8 mouse cellular contexts compared by ENCODE assay signal in the genomic region with DNA sequence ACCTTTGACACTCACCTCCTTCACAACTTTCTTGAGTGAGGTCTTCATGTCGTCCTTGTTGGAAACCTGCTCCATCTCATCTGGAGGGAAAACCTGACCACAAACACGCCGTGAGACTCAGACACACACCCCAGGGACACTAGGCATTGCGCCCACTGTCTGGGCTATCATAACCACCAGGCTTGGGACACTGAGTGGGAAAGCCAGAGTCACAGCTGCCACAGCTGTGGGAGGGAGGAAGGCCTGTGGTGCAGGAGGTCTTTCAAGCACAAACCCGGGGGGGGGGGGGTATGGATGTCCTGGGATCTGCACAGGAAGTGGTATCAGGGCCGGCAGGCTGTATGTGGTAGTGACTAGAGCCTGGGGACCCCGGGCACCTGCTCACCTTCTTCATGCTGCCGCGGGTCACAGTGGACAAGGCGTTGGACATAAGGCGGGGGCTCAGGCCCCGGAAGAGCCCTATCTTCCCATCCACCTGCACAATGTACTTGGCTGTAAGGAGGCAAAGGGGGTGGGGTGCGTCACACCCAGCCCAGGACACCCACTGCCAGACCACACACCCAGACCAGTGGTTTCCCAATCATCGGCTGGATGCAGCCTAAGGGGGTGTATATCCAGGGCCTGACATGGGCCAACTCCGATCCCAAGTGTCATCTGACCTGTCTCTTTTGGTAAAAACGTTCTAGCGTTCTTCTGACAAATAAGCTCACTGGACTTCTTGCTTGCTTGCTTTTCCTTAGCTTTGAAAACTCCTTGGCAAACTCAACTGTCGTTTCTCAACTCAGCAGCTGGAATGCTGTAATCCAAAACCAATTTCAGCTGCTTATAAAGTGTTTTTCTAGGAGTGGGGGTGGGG. TPM values are rescaled to one million over a fixed set of nuclear protein-coding genes. Genes with fewer than 3 reads are reported as not detected.
A peak's percentile ranks its signal among the peaks of the same experiment; 100 is the strongest.
DNase-seq lines count a peak whose midpoint lies in the region; ATAC-seq and TF ChIP-seq lines count a peak whose summit lies in the region.

No protein-coding gene starts in this region.

- DNase-seq in cerebellum, adult 9-11 months, result peak; percentile 27
- no peak for DNase-seq in cerebellum, postnatal 14 days
- DNase-seq in lung, adult 18-20 months, result peak; percentile 60 to 73
- no peak for DNase-seq in lung, postnatal 25 days (ENCODE audit: low spot score)
- no peak for DNase-seq in heart, postnatal 0 days (ENCODE audit: low spot score)
- DNase-seq in midbrain, postnatal 0 days (ENCODE audit: low spot score), result no peak
- no peak for DNase-seq in cerebellum, postnatal 4 days (ENCODE audit: low spot score in 2 of 2)
- no peak for DNase-seq in layer of hippocampus, adult 8-10 months (ENCODE audit: low spot score in 2 of 2)

- no peak overlapping the region for H3K4me2 ChIP-seq in heart, postnatal 0 days (ENCODE audit: low read depth, low read length)
- no peak overlapping the region for H3K4me2 ChIP-seq in midbrain, postnatal 0 days (ENCODE audit: low read depth, low read length, poor library complexity, severe bottlenecking)

- peak overlapping the region; percentile 94 for H3K27ac ChIP-seq in heart, postnatal 0 days (ENCODE audit: low read depth)
- peak overlapping the region; percentile 68; the same call in 1 of the 2 replicates for H3K27ac ChIP-seq in midbrain, postnatal 0 days (ENCODE audit: low read depth, low read length)

- no peak overlapping the region for H3K9ac ChIP-seq in heart, postnatal 0 days (replicated peaks; ENCODE audit: low read depth, low read length)
- H3K9ac ChIP-seq in midbrain, postnatal 0 days (replicated peaks; ENCODE audit: low read length, poor library complexity, severe bottlenecking), result no peak overlapping the region

- WGBS in heart, postnatal 0 days, result 73% methylated on average over 18 of the region's 18 CpGs
- WGBS in midbrain, postnatal 0 days, result 86% methylated on average over 18 of the region's 18 CpGs

- peaks cover 28% of the 10 kb centered on the region for H3K4me1 ChIP-seq in heart, postnatal 0 days (ENCODE audit: control insufficient read depth, insufficient read depth)
- H3K4me1 ChIP-seq in midbrain, postnatal 0 days (ENCODE audit: insufficient read depth, low read length), result peaks cover 4% of the 10 kb centered on the region

- H3K4me3 ChIP-seq in heart, postnatal 0 days (ENCODE audit: low read depth, low read length), result no peak overlapping the region
- H3K4me3 ChIP-seq in midbrain, postnatal 0 days (ENCODE audit: low read depth, low read length), result no peak overlapping the region

- H3K27me3 ChIP-seq in heart, postnatal 0 days (ENCODE audit: control insufficient read depth, insufficient read depth, low read length), result no peaks in the 10 kb centered on the region
- no peaks in the 10 kb centered on the region for H3K27me3 ChIP-seq in midbrain, postnatal 0 days (ENCODE audit: insufficient read depth, low read length)

- peaks cover 58% of the 10 kb centered on the region for H3K36me3 ChIP-seq in heart, postnatal 0 days (replicated peaks; ENCODE audit: control insufficient read depth, insufficient read depth, low read length)
- peaks cover 49% of the 10 kb centered on the region for H3K36me3 ChIP-seq in midbrain, postnatal 0 days (ENCODE audit: insufficient read depth, low read length)

- TF ChIP-seq EP300 in heart, postnatal 0 days (IDR thresholded peaks at IDR 0.05; ENCODE audit: low read depth), result no peak

- no peak for TF ChIP-seq CTCF in heart, postnatal 0 days (IDR thresholded peaks at IDR 0.05; ENCODE audit: low read depth)
- TF ChIP-seq CTCF in midbrain, postnatal 0 days (IDR thresholded peaks at IDR 0.05), result no peak

- no peaks in the 10 kb centered on the region for H3K9me3 ChIP-seq in heart, postnatal 0 days (replicated peaks; ENCODE audit: control insufficient read depth, low read length)
- H3K9me3 ChIP-seq in midbrain, postnatal 0 days (ENCODE audit: low read length), result no peaks in the 10 kb centered on the region

- ATAC-seq in heart, postnatal 0 days (ENCODE audit: insufficient read depth, low read depth), result no peak
- ATAC-seq in midbrain, postnatal 0 days (ENCODE audit: low FRiP score), result no peak

RNA-seq across cellular contexts. Expression of a gene that starts 7.1 kb away (rescaled TPM):
- 357 and 380 TPM in 2 replicates for total RNA-seq in heart, postnatal 0 days (2014; rRNA removed; ENCODE audit: low replicate concordance)
- polyA plus RNA-seq in heart, postnatal 0 days (2015; fragmentation: Nextera tagmentation; extraction: Ambion mirVana), result 208 and 209 TPM in 2 replicates
- 605 and 625 TPM in 2 replicates for total RNA-seq in midbrain, postnatal 0 days (2014; rRNA removed)
- polyA plus RNA-seq in midbrain, postnatal 0 days (2015; fragmentation: Nextera tagmentation; extraction: Ambion mirVana), result 510 and 517 TPM in 2 replicates
- 100 to 1,000 TPM; 562 to 622 (median 577) TPM for total RNA-seq in layer of hippocampus, adult 8-10 months (2022)

RNA-seq across cellular contexts. Expression of a gene that starts 20.1 kb away (rescaled TPM):
- total RNA-seq in heart, postnatal 0 days (2014; rRNA removed; ENCODE audit: low replicate concordance), result 1.4 and 6.3 TPM in 2 replicates
- polyA plus RNA-seq in heart, postnatal 0 days (2015; fragmentation: Nextera tagmentation; extraction: Ambion mirVana), result 1.6 and 2.3 TPM in 2 replicates
- total RNA-seq in midbrain, postnatal 0 days (2014; rRNA removed), result 13.4 and 27.3 TPM in 2 replicates
- polyA plus RNA-seq in midbrain, postnatal 0 days (2015; fragmentation: Nextera tagmentation; extraction: Ambion mirVana), result 14.4 and 16.5 TPM in 2 replicates
- total RNA-seq in layer of hippocampus, adult 8-10 months (2022), result 10 to 100 TPM in 2 of 4 experiments, 1 to 10 TPM in 2; 5.5 to 13.8 (median 10.3) TPM

RNA-seq across cellular contexts. Expression of a gene that starts 23.2 kb away (rescaled TPM):
- total RNA-seq in heart, postnatal 0 days (2014; rRNA removed; ENCODE audit: low replicate concordance), result 3.6 and 12.4 TPM in 2 replicates
- 4.5 and 4.8 TPM in 2 replicates for polyA plus RNA-seq in heart, postnatal 0 days (2015; fragmentation: Nextera tagmentation; extraction: Ambion mirVana)
- total RNA-seq in midbrain, postnatal 0 days (2014; rRNA removed), result 4.3 and 4.6 TPM in 2 replicates
- 3.3 and 4.0 TPM in 2 replicates for polyA plus RNA-seq in midbrain, postnatal 0 days (2015; fragmentation: Nextera tagmentation; extraction: Ambion mirVana)
- total RNA-seq in layer of hippocampus, adult 8-10 months (2022), result 1 to 10 TPM in 2 of 4 experiments, under 1 TPM in 2; 0.83 to 1.3 (median 1.1) TPM

Comparison
In these comparisons a context has a peak if more than half of its experiments do, and no peak if none do; other contexts are left out.
1. DNase-seq: peak in cerebellum, adult 9-11 months (single experiment) and lung, adult 18-20 months (2 of 2); none in cerebellum, postnatal 14 days (0 of 2), lung, postnatal 25 days (single experiment), heart, postnatal 0 days (single experiment), midbrain, postnatal 0 days (single experiment), cerebellum, postnatal 4 days (0 of 2) and layer of hippocampus, adult 8-10 months (0 of 2).